Mouse (Mus musculus): ENCODE results near the gene Nav1.

Gene Nav1

GRCm38 (mm10) chr1:135544504-135545146 lies 62.5 kb downstream of the Nav1 start:
- DNase-seq = peak in 1 of 2 experiments; percentile 28

GRCm38 (mm10) chr1:135542841-135543810 lies 64.0 kb downstream of the Nav1 start:
- DNase-seq = no peak

GRCm38 (mm10) chr1:135542080-135542479 lies 65.0 kb downstream of the Nav1 start:
- DNase-seq = no peak

- peak in 1 of 2 experiments; percentile 45 for DNase-seq
Observed at GRCm38 (mm10) chr1:135540270-135540669, 66.8 kb downstream of the Nav1 start.

- no peak for DNase-seq
Observed at GRCm38 (mm10) chr1:135538441-135539265, 68.4 kb downstream of the Nav1 start.

GRCm38 (mm10) chr1:135536822-135537221 lies 70.3 kb downstream of the Nav1 start:
- no peak for DNase-seq

GRCm38 (mm10) chr1:135536326-135536725 lies 70.8 kb downstream of the Nav1 start:
- no peak for DNase-seq

GRCm38 (mm10) chr1:135535256-135535655 lies 71.8 kb downstream of the Nav1 start:
- DNase-seq = no peak

GRCm38 (mm10) chr1:135534782-135535181 lies 72.3 kb downstream of the Nav1 start:
- no peak for DNase-seq

GRCm38 (mm10) chr1:135534070-135534469 lies 73.0 kb downstream of the Nav1 start:
- no peak for DNase-seq

- DNase-seq = no peak
Observed at GRCm38 (mm10) chr1:135532383-135532782, 74.7 kb downstream of the Nav1 start.

GRCm38 (mm10) chr1:135531981-135532380 lies 75.1 kb downstream of the Nav1 start:
- DNase-seq = no peak

GRCm38 (mm10) chr1:135531081-135531480 lies 76.0 kb downstream of the Nav1 start:
- DNase-seq = no peak

GRCm38 (mm10) chr1:135524518-135524860 lies 82.6 kb downstream of the Nav1 start:
- no peak for DNase-seq

GRCm38 (mm10) chr1:135523780-135524517 lies 83.1 kb downstream of the Nav1 start:
- DNase-seq = no peak

- DNase-seq = no peak
Observed at GRCm38 (mm10) chr1:135523344-135523743, 83.8 kb downstream of the Nav1 start.

- DNase-seq = no peak
Observed at GRCm38 (mm10) chr1:135520550-135521168, 86.4 kb downstream of the Nav1 start.

GRCm38 (mm10) chr1:135518661-135519060 lies 88.4 kb downstream of the Nav1 start:
- no peak for DNase-seq

GRCm38 (mm10) chr1:135517469-135517868 lies 89.6 kb downstream of the Nav1 start:
- DNase-seq = no peak

- no peak for DNase-seq
Observed at GRCm38 (mm10) chr1:135516511-135517305, 90.4 kb downstream of the Nav1 start.

- DNase-seq = no peak
Observed at GRCm38 (mm10) chr1:135515633-135516238, 91.4 kb downstream of the Nav1 start.
